Mouse (Mus musculus): ENCODE measurements around the gene AC109138.7. TPM values are rescaled to one million over a fixed set of nuclear protein-coding genes. Genes with fewer than 3 reads are reported as not detected.
A peak's percentile ranks its signal among the peaks of the same experiment; 100 is the strongest.

AC109138.7 gene
- polyA plus RNA-seq, 1 experiment from 2014 or later = not detected

- no peaks in the 10 kb centered on the region for H3K9me3 ChIP-seq (ENCODE audit: control insufficient read depth, low read length)
- H3K4me1 ChIP-seq (replicated peaks; ENCODE audit: control insufficient read depth, insufficient read depth, low read length) = peaks cover 20% of the 10 kb centered on the region
- WGBS = under 1% methylated on average over 34 of the region's 34 CpGs
- peaks cover 4% of the 10 kb centered on the region; the same call in 1 of the 2 replicates for H3K27me3 ChIP-seq (ENCODE audit: control insufficient read depth, insufficient read depth, low read depth, low read length)
- H3K9ac ChIP-seq (ENCODE audit: low read length) = peak within 1 kb of the TSS; percentile 92
- peak; percentile 85 for ATAC-seq (ENCODE audit: low read depth)
- peak within 1 kb of the TSS; percentile 76 for H3K27ac ChIP-seq (ENCODE audit: low read length)
- peaks cover 14% of the 10 kb centered on the region for H3K36me3 ChIP-seq (ENCODE audit: control insufficient read depth, insufficient read depth, low read length)
- H3K4me3 ChIP-seq (ENCODE audit: low read length) = peak within 1 kb of the TSS; percentile 84
- peak within 1 kb of the TSS; percentile 99 for H3K4me2 ChIP-seq (ENCODE audit: low read depth, low read length)
These were observed 12.8 kb upstream of the AC109138.7 start, which contains the start of gene Rad9a for GRCm38 (mm10) chr19:4201291-4201909. Gene Rad9a (minus strand): TSS chr19:4201662.

GRCm38 (mm10) chr19:4202149-4202548, 12.0 kb upstream of the AC109138.7 start:
- no peak for ATAC-seq (ENCODE audit: low read depth)
- Histone ChIP-seq H3K4me2 (ENCODE audit: low read depth, low read length) (peak overlapping the region; percentile 99), H3K4me1 (replicated peaks; ENCODE audit: control insufficient read depth, insufficient read depth, low read length) (peaks cover 20% of the 10 kb centered on the region), H3K9me3 (ENCODE audit: control insufficient read depth, low read length) (no peaks in the 10 kb centered on the region), H3K27me3 (ENCODE audit: control insufficient read depth, insufficient read depth, low read depth, low read length) (peaks cover 6% of the 10 kb centered on the region), H3K27ac (ENCODE audit: low read length) (peak overlapping the region; percentile 45; the same call in 1 of the 2 replicates), H3K4me3 (ENCODE audit: low read length) (peak overlapping the region; percentile 84), H3K36me3 (ENCODE audit: control insufficient read depth, insufficient read depth, low read length) (peaks cover 9% of the 10 kb centered on the region), H3K9ac (ENCODE audit: low read length) (peak overlapping the region; percentile 86)
- 23% methylated on average over 7 of the region's 7 CpGs for whole genome bisulfite sequencing

DNA sequence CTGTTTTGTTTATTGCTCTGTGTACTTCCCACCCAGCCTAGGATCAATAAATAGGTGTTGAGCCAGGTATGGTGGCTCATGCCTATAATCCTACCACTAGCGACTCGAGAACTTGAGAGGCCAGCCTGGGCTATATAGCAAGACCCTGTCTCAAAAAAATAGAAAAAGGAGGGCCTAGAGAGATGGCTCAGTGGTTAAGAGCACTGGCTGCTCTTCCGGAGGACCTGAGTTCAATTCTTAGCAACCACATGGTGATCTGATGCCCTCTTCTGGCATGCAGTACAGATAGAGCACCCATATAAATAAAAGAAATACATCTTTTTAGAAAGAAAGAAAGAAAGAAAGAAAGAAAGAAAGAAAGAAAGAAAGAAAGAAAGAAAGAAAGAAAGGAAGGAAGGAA, 11.0 kb upstream of the AC109138.7 start:
- H3K4me3 ChIP-seq (ENCODE audit: low read length) = no peak overlapping the region
- peak overlapping the region; percentile 66; the same call in 1 of the 2 replicates for H3K27ac ChIP-seq (ENCODE audit: low read length)
- no peak for ATAC-seq (ENCODE audit: low read depth)
- no peaks in the 10 kb centered on the region for H3K9me3 ChIP-seq (ENCODE audit: control insufficient read depth, low read length)
- no peak overlapping the region for H3K4me2 ChIP-seq (ENCODE audit: low read depth, low read length)
- H3K9ac ChIP-seq (ENCODE audit: low read length) = 0 out of 2 replicates have a peak overlapping the region, but pooled peaks have one; percentile 11
- H3K36me3 ChIP-seq (ENCODE audit: control insufficient read depth, insufficient read depth, low read length) = peaks cover 4% of the 10 kb centered on the region; the same call in 1 of the 2 replicates
- H3K27me3 ChIP-seq (ENCODE audit: control insufficient read depth, insufficient read depth, low read depth, low read length) = peaks cover 6% of the 10 kb centered on the region
- WGBS = 64% methylated on average over 3 of the region's 3 CpGs
- H3K4me1 ChIP-seq (replicated peaks; ENCODE audit: control insufficient read depth, insufficient read depth, low read length) = peaks cover 20% of the 10 kb centered on the region

GRCm38 (mm10) chr19:4203604-4204326, 10.4 kb upstream of the AC109138.7 start:
- Histone ChIP-seq H3K9ac (ENCODE audit: low read length) (no peak overlapping the region), H3K9me3 (ENCODE audit: control insufficient read depth, low read length) (no peaks in the 10 kb centered on the region), H3K36me3 (ENCODE audit: control insufficient read depth, insufficient read depth, low read length) (peaks cover 4% of the 10 kb centered on the region; the same call in 1 of the 2 replicates), H3K4me1 (replicated peaks; ENCODE audit: control insufficient read depth, insufficient read depth, low read length) (peaks cover 20% of the 10 kb centered on the region), H3K27ac (ENCODE audit: low read length) (peak overlapping the region; percentile 66), H3K27me3 (ENCODE audit: control insufficient read depth, insufficient read depth, low read depth, low read length) (peaks cover 6% of the 10 kb centered on the region), H3K4me2 (ENCODE audit: low read depth, low read length) (no peak overlapping the region), H3K4me3 (ENCODE audit: low read length) (no peak overlapping the region)
- no peak for ATAC-seq (ENCODE audit: low read depth)
- 57% methylated on average over 13 of the region's 13 CpGs for WGBS

- H3K4me2 ChIP-seq (ENCODE audit: low read depth, low read length) = no peak overlapping the region
- no peaks in the 10 kb centered on the region for H3K36me3 ChIP-seq (ENCODE audit: control insufficient read depth, insufficient read depth, low read length)
- H3K27ac ChIP-seq (ENCODE audit: low read length) = no peak overlapping the region
- WGBS = 51% methylated on average over 4 of the region's 4 CpGs
- H3K4me1 ChIP-seq (replicated peaks; ENCODE audit: control insufficient read depth, insufficient read depth, low read length) = peaks cover 20% of the 10 kb centered on the region
- H3K9me3 ChIP-seq (ENCODE audit: control insufficient read depth, low read length) = no peaks in the 10 kb centered on the region
- peaks cover 6% of the 10 kb centered on the region for H3K27me3 ChIP-seq (ENCODE audit: control insufficient read depth, insufficient read depth, low read depth, low read length)
- H3K9ac ChIP-seq (ENCODE audit: low read length) = no peak overlapping the region
- H3K4me3 ChIP-seq (ENCODE audit: low read length) = no peak overlapping the region
- no peak for ATAC-seq (ENCODE audit: low read depth)
These were observed 9.3 kb upstream of the AC109138.7 start for GRCm38 (mm10) chr19:4204889-4205288.

GRCm38 (mm10) chr19:4206971-4207370, 7.2 kb upstream of the AC109138.7 start:
- Histone ChIP-seq H3K4me1 (replicated peaks; ENCODE audit: control insufficient read depth, insufficient read depth, low read length) (peaks cover 10% of the 10 kb centered on the region), H3K4me2 (ENCODE audit: low read depth, low read length) (no peak overlapping the region), H3K9ac (ENCODE audit: low read length) (0 out of 2 replicates have a peak overlapping the region, but pooled peaks have one; percentile 13), H3K27ac (ENCODE audit: low read length) (no peak overlapping the region), H3K27me3 (ENCODE audit: control insufficient read depth, insufficient read depth, low read depth, low read length) (peaks cover 6% of the 10 kb centered on the region), H3K9me3 (ENCODE audit: control insufficient read depth, low read length) (no peaks in the 10 kb centered on the region), H3K4me3 (ENCODE audit: low read length) (no peak overlapping the region), H3K36me3 (ENCODE audit: control insufficient read depth, insufficient read depth, low read length) (no peaks in the 10 kb centered on the region)
- ATAC-seq (ENCODE audit: low read depth) = peak; percentile 71; the same call in 1 of the 2 replicates
- 0% methylated on average over 2 of the region's 2 CpGs for WGBS

DNA sequence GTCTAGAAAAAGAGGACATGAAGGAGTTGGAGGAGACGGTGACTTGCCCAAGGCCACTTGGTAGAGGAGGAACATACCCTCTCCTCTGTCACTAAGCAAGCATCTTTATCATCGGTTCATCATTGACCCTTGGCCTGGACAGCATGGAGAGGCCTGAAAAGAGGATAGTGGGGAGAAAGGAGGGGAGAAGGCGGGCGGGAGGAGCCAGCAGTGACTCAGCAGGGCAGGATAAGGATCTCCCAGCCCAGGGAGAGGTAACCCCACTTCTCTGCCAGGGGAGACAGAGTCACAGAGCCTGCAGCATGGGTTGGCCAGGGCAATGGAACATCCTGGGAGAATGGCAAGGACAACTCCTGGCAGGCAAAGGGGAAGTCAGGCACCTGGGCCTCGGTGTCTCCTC, 5.6 kb upstream of the AC109138.7 start:
- no peak for ATAC-seq (ENCODE audit: low read depth)
- Histone ChIP-seq H3K4me3 (ENCODE audit: low read length) (no peak overlapping the region), H3K9ac (ENCODE audit: low read length) (no peak overlapping the region), H3K36me3 (ENCODE audit: control insufficient read depth, insufficient read depth, low read length) (no peaks in the 10 kb centered on the region), H3K9me3 (ENCODE audit: control insufficient read depth, low read length) (no peaks in the 10 kb centered on the region), H3K4me1 (replicated peaks; ENCODE audit: control insufficient read depth, insufficient read depth, low read length) (peaks cover 14% of the 10 kb centered on the region), H3K27ac (ENCODE audit: low read length) (no peak overlapping the region), H3K27me3 (ENCODE audit: control insufficient read depth, insufficient read depth, low read depth, low read length) (peaks cover 6% of the 10 kb centered on the region), H3K4me2 (ENCODE audit: low read depth, low read length) (no peak overlapping the region)
- 57% methylated on average over 5 of the region's 5 CpGs for WGBS

GRCm38 (mm10) chr19:4211891-4212588, 2.1 kb upstream of the AC109138.7 start:
- ATAC-seq (ENCODE audit: low read depth) = no peak
- H3K36me3 ChIP-seq (ENCODE audit: control insufficient read depth, insufficient read depth, low read length) = no peaks in the 10 kb centered on the region
- no peak overlapping the region for H3K9ac ChIP-seq (ENCODE audit: low read length)
- H3K27ac ChIP-seq (ENCODE audit: low read length) = no peak overlapping the region
- peaks cover 32% of the 10 kb centered on the region for H3K4me1 ChIP-seq (replicated peaks; ENCODE audit: control insufficient read depth, insufficient read depth, low read length)
- no peaks in the 10 kb centered on the region for H3K9me3 ChIP-seq (ENCODE audit: control insufficient read depth, low read length)
- 47% methylated on average over 4 of the region's 4 CpGs for WGBS
- no peak overlapping the region for H3K4me3 ChIP-seq (ENCODE audit: low read length)
- H3K27me3 ChIP-seq (ENCODE audit: control insufficient read depth, insufficient read depth, low read depth, low read length) = no peaks in the 10 kb centered on the region
- H3K4me2 ChIP-seq (ENCODE audit: low read depth, low read length) = no peak overlapping the region

GRCm38 (mm10) chr19:4213524-4213974, 608 bp upstream of the AC109138.7 start:
- 10% methylated on average over 9 of the region's 9 CpGs for WGBS
- Histone ChIP-seq H3K9me3 (ENCODE audit: control insufficient read depth, low read length) (no peaks in the 10 kb centered on the region), H3K4me3 (ENCODE audit: low read length) (peak overlapping the region; percentile 80), H3K27ac (ENCODE audit: low read length) (peak overlapping the region; percentile 96), H3K36me3 (ENCODE audit: control insufficient read depth, insufficient read depth, low read length) (no peaks in the 10 kb centered on the region), H3K4me1 (replicated peaks; ENCODE audit: control insufficient read depth, insufficient read depth, low read length) (peaks cover 40% of the 10 kb centered on the region), H3K27me3 (ENCODE audit: control insufficient read depth, insufficient read depth, low read depth, low read length) (no peaks in the 10 kb centered on the region), H3K9ac (ENCODE audit: low read length) (peak overlapping the region; percentile 92), H3K4me2 (ENCODE audit: low read depth, low read length) (peak overlapping the region; percentile 94)
- ATAC-seq (ENCODE audit: low read depth) = peak; percentile 11; the same call in 1 of the 2 replicates
